Mouse (Mus musculus): Measurements from ENCODE around the gene Haus5.

Haus5 gene

DNA sequence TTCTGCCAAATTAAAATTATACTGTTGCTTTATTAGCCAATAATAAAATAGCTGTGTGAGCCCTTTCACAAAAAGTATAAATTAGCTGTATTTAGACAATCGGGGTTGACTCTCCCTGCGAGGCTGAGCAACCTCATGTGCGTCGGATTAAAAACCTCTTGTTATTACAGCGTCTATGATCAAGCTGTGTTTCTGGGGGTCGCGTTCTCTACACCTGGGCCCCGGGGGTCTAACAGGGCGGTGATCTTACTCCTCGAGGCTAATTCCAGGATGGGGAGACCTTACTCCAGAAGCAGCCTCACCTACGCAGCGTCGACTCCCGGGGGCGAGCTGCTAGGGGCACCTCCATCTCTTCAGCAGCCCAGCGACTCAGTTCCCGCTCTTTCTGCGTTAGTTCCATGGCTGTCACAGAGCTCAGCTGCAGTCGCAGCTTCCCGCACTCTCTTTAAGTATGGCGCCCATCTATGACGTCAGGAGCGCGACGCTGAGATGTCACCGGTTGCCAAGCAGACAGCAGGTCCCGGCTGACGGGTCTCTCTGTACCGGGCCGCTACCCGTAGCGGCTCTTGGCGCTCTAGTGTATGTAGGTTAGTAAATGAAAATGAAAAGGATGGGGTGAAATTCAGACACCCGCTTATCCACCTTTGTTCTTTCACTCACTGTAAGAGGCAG is at the start of gene Haus5:
Gene Haus5 (minus strand): TSS at position 466 of the 672 bp plus-strand sequence.
- DNase-seq (ENCODE audit: low spot score in 2 of 2): peak; percentile 84 to 93

DNA sequence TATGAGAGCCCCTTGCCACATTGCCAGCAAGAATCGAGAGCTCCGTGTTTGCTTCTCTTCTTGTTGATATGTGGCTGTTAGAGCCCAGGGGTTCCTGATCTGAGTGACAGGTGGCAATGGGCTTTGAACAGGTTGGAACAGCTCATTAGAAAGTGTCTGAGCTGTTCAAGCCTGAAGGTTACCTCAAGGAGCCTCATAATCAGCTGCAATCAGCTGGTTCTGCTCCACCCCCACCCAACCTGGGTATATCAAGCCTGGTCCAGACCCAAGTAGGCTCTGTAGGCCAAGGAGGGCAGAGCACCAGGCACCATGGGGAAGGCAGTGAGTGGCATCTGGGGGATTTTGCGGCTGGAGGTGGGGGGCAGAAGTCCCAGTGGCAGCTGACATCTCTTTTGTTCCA is 47.1 kb upstream of the Haus5 start, which contains the start of gene Atp4a:
Gene Atp4a (plus strand): TSS at position 268 of the 400 bp plus-strand sequence.
- DNase-seq (ENCODE audit: low spot score in 2 of 2): no peak

DNA sequence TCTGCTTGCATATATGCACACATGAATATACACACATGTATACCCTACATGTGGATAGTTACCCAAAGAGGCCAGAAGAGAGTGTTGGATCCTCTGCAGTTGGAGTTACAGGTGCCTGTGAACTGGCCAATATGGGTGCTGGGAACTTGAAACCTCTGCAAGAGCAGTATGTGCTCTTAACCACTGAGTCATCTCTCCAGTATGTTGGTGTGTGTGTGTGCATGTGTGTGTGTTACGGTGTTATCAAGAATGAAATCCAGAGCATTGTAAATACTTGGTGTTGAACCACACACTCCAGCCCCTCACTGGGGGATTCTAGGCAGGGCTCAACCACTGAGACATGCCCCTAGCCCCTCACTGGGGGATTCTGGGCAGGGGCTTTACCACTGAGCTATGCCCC is 42.6 kb upstream of the Haus5 start:
- DNase-seq (ENCODE audit: low spot score in 2 of 2): no peak

DNA sequence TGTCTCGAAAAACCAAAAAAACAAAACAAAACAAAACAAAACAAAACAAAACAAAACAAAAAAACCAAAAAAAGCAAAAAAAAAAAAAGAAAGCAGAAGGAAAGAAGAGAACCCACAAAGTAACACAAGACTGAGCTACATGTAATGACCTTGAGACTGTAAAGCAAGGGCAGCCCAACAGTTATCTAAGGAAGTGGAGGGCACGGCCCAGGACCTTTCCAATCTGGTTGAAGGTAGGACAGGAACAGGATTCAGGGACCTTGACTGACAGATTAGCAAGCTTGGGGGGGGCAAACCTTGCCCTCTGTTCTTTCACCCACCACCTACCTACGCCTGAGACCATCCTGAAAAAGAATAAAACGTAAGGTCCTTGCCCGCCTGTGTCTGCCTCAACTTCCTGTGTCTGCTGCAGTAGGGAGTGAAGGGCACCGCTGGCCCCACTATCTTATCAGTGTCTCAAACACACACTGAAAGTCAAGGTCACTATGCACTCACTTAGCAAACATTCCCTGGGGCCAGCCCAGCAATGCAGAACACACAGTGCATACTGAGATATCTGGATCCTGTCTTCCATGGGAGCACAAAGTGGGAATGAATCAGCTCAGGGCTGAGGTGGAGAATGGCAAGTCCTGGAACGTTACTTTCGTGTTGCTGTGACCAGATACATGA is 41.6 kb upstream of the Haus5 start:
- DNase-seq (ENCODE audit: low spot score in 2 of 2): no peak

DNA sequence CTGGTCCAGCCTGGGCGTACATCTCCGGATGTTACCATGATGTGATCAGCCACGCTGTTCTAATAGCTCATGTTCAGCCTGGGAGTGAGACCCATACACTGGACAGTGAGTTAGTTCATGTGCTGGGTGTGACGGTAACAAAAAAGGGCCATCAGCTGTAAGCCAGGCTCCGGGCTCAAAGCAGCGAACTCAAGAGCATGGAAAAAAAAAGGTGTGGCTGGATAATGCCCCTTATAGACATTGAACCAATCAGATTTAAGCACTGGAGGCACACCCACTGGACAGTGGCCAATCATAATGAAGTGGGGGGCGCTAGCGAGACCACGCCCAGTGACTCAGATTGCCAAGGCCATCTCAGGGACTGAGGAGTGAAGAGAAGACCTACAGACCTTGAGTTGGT is 33.8 kb upstream of the Haus5 start, which contains the start of gene 2200002J24Rik:
Gene 2200002J24Rik (plus strand): TSS at position 338 of the 400 bp plus-strand sequence.
- DNase-seq (ENCODE audit: low spot score in 2 of 2): no peak

DNA sequence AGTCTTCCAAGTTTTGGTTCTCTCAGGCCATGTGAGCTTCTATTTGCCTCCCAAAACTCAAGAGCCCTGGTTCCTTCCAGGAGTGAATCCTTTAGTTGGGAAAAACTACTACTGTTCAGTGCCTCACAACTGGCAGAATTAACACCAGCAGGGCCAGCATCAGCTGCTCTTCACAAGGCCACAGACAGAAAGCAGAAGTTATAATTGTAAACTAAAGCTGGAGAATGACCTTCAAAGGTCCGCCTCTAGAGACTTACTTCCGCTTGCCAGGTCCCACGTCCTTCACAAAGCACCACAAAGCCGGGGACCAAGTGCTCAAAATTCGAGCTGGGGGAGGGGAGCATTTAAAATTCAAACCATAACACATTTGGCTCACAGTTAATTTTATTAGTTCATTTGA is 33.3 kb upstream of the Haus5 start:
- no peak for DNase-seq (ENCODE audit: low spot score in 2 of 2)

DNA sequence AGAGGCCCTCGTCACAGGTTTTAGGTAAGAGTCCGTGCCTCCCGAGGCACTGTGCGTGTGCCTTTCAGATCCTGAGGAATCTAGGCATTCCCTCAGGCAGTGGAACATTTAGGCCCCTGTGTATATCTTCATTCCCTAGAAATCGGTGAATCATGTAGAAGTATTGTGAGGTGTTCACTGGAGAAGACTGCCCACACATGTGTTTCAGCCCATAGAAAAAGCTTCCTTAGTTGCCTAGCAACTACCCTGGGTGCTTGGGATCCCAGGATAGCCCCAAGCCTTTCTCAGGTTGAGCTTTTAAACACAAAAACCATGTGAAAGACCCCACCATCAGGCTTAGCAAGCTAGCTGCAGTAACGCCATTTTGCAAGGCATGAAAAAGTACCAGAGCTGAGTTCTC is 23.5 kb upstream of the Haus5 start:
- no peak for DNase-seq (ENCODE audit: low spot score in 2 of 2)

DNA sequence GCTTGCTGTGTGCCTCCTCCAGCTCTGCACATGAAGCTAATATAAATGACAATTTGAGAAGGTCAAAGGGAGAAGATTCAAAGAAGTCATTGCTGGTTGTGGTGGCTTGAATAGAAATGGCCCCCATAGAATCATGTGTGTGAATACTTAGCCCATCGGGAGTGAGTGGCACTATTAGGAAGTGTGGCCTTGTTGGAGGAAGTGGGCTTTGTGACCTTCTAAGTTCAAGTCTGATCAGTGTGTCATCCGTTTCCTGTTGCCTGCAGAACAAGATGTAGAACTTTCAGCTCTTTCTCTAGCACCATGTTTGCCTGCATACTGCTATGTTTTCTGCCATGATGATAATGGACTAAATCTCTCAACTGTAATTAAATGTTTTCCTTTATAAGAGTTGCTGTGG is 18.6 kb upstream of the Haus5 start:
- DNase-seq (ENCODE audit: low spot score in 2 of 2): no peak

DNA sequence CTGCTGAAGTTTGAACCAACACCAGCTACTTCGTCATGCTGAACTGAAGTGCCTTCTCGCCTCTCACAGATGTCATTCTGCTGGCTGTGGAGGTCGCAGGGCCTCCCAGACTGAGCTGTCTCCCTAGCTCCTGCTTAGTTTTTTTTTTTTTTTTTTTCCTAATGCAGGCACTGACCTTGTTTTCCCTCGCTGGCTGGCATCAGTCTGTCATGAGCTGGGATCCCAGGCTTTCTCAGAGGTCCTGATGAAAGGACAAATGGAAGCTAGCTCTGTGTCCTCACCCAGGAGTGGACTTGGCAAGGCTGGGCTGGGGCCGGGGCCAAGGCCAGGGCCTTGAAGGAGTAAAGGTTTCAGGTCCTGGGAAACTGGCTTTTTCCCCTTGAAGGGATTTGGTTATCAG is 17.1 kb upstream of the Haus5 start:
- DNase-seq (ENCODE audit: low spot score in 2 of 2): no peak

DNA sequence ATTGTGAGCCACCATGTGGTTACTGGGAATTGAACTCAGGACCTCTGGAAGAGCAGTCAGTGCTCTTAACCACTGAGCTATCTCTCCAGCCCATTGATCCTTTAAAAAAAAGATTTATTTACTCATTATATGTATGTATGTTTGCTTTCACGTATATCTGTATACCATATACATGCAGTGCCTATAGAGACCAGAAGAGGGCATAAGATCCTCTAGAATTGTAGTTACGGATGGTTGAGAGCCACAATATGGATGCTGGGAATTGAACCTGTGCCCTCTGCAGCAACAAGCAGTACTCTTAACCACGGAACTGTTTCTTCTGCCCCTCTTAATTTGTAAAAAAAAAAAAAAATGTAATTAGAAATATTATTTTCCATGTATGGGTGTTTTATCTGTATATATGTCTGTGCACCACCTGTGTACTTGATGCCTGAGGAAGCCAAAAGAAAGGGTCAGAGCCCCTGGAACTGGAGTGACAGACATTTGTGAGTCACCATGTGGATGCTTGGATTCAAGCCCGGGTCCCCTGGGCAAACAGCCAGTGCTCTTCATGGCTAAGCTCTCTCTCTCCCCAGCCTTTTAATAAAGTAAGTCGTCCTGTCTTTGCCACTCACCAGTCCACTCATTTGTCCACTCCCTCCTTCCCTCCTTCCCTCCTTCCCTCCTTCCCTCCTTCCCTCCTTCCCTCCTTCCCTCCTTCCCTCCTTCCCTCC is 13.6 kb upstream of the Haus5 start:
- DNase-seq (ENCODE audit: low spot score in 2 of 2): no peak

DNA sequence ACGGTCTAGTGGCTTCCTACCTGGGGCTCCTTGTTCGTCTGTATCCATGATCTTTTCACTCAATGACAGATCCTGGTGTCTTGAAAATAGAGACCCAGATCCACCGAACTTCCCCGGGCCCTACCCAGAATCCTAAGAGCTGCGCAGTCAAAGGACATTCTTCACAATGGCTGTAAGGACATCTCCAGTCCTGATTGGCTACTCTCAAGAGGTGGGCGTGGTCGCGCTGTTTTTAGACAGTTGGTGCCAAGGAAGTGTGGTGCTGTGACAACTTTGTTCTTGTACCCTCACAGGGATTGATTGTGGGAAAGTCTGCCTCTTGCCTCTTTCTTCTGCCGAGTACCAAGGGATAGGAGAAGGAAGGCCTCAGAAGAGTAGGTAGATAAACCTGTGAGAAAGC is 6.7 kb upstream of the Haus5 start, which contains the start of gene Pmis2:
Gene Pmis2 (minus strand): TSS at position 126 of the 400 bp plus-strand sequence.
- no peak for DNase-seq (ENCODE audit: low spot score in 2 of 2)

DNA sequence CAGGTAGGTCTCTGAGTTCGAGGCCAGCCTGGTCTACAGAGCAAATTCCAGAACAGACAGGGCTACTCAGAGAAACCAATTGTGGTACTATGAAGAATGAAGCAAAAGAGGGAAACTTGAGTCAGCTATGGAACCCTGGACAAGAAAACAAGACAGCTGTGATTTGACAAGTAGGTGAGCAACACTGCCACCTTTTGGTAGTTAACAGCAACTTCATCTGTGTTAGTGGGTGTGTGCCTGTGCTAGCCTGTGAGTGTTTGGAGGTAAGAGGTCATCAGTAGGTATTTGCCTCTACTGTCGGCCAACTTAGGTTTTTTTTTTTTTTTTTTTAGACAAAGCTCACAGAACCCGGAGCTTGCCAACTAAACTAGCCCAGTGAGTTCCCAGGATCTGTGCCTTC is 4.4 kb upstream of the Haus5 start:
- no peak for DNase-seq (ENCODE audit: low spot score in 2 of 2)

DNA sequence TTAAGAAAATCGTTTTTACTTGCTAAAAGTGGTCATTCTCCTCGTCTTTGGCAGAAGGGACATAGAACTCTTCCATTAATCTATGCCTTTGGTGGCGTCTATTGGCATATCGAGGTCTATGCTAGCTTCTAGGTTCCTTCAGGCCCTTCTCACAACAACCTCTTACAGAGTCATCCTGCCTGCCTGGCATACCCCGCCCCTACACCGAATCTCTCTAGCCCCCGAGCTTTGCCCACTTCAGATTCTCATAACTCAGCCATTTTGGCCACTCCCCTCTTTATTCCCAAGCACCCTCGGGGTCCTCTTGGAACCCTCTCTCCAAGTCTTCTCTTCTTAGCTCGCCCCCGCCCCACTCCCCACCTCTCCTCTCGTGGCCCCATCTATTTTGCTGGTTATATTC is 527 bp upstream of the Haus5 start:
- no peak for DNase-seq (ENCODE audit: low spot score in 2 of 2)

DNA sequence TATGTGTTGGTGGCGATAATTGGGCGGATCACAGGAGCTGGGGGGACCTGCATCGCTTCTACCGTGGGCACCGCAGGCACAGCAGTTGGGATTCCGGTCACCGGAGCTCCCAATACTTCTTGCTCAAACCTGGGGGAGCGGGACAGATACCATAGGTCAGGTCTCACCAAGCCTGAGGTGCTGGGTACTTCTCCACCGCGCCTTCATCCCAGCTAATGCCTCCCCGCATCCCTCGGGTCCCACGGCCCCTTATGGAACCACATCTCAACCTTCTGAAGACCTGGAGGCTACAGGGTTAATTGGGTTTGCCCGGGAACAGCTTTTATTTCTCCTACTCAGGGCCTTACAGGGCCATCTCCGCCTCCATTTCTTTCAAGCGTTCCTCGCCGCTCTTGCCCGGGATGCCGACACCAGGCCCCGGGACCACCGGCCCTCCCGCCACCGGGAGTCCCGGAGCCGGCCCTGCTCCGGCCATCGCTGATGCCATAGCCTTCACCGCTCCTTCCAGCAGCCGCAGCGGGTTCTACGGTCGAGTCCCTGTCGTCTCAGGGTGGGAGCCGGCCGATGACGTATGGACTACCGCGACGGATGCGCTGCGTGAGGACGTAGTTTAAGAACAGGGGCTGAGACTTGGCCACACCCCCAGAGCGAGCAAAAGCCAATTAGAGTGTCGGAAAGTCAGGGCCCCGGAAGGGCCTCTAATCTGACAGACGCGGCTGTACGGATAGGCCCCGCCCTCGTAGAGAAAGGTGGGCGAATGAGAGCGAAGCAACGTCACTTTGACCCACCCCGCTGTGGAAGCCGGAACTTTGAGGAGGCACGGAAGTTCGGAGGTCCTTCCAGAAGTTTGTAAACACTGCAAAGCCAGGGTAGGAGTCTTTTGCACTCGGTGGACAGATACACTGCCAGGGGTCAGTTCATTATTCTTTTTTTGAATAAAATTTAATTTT is 14.9 kb downstream of the Haus5 start, which contains the start of gene Rbm42:
Gene Rbm42 (minus strand): TSS at position 727 of the 950 bp plus-strand sequence.
- peak; percentile 93 to 96 for DNase-seq (ENCODE audit: low spot score in 2 of 2)

DNA sequence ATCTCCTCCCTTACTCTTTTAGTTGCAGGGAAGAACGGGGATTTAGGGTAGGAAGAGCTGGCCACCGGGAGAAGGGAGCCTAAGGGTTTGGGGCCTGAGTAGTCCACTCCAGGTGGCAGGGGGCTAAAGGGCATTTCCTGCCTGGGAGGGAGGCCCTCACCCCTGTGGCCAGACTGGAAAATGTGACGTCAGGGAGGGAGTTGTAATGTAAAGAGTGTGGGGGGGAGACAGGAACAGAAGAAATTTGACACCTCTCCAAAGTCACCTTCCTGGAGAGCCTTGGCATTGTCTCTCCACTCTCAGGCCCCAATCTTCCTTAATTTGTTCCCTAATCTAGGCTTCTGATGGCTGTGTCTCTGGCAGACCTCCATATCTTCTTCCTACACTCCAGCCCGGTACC is 25.7 kb downstream of the Haus5 start:
- DNase-seq (ENCODE audit: low spot score in 2 of 2): no peak

DNA sequence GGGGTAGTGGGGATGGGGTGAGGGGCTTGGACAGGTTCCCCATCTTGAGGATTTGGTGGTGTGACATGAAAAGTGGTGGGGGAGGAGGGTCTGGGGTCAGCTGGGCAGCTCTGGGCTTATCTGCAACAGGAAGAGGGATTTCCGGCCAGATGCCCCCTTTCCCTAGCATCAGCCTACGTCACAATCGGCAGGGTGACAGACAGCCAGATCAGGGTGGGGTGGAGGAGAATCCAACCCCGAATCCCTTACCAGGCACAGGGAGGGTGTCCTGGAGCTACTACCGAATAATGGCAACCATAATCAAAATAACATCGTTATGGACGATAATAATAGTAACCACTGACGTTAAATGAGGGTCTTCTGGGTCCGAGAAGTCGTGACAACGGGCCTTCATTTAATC is 28.4 kb downstream of the Haus5 start:
- no peak for DNase-seq (ENCODE audit: low spot score in 2 of 2)

DNA sequence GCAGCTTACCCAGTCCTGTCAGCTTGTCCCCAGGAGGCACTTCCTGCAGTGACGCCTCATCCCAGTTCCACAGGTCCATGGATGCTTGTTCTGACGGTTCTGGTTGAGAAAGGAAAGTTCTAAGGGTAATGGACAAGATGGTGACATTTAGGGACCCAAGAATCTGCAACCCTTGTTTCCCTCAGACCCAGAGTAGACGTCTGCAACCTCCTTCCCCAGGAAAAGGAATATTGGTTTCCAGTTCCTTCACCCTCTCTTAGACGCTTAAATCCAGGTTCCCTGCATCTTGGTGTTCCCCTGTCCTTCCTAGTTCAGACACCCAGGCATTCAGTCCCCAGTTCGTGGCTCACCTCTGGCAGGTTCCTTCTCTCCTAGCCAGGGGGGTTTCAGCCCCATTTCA is 29.0 kb downstream of the Haus5 start, which contains the start of gene Etv2:
Gene Etv2 (minus strand): TSS at position 101 of the 400 bp plus-strand sequence.
- DNase-seq (ENCODE audit: low spot score in 2 of 2): no peak

DNA sequence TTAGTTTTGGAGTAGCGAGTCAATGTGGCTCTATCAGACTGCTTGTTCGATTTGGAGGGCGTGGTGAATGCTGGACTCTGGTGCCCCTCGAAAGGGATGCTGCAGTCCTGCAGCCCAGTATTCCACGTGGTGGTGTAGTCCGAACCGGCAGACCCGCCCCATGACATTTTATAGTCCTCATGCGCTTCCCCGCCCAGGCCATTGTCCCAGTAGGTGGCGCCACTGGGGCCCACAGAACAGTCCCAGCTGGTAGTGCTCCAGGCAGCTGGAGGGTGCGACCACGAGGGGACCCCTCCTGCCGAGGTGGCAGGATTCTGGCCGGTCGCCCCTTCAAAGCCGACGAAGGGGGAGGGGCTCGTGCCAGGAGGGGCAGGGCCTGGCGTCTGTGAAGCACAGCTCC is 30.2 kb downstream of the Haus5 start:
- DNase-seq (ENCODE audit: low spot score in 2 of 2): peak; percentile 18 to 64

DNA sequence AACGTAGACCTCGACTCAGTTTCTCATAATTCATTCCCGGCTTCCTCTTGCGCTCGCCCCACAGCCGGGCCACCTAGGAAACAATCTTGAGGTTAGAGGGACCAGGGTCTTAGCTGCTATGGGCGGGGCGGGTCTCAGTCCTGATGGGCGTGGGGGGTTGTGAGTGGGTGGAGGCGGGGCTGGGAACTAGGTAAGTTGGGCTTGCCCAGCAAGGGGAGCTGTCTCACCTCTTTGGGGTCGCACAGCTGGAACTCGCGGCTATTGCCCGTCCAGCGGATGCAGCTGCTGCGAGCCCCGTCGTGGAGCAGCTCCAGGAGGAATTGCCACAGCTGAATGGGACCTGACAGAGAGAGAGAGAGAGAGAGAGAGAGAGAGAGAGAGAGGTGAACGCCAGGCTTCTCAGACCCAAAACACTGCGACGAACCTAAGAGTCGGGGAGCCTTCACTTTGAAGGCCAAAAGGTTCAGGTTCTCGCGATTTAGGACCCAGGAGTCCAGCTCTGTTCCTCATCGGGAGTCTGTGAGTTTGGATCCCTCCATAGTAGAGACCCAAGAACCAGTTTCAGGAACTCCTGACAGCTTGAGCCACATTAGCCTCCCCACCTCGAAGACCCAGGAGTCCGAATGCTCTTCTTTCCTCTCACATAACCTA is 30.9 kb downstream of the Haus5 start:
- DNase-seq (ENCODE audit: low spot score in 2 of 2): no peak

DNA sequence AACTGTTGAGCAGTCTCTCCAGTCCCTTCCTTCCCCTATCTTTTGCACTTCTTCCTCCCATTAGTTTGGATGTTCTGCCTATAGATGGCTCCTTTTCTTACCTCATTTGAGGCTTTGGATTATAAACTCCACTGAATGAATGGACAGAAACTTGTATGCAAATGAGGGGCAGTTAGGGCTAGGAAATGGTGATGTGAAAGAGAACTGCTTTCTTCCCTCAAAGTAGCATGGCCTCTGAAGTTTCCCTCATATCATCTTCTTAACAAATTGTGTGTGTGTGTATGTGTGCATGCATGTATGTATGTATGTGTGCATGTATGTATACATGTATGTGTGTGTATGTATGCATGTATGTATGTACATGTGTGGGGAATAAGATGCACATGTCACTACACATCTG is 35.8 kb downstream of the Haus5 start:
- DNase-seq (ENCODE audit: low spot score in 2 of 2): no peak

DNA sequence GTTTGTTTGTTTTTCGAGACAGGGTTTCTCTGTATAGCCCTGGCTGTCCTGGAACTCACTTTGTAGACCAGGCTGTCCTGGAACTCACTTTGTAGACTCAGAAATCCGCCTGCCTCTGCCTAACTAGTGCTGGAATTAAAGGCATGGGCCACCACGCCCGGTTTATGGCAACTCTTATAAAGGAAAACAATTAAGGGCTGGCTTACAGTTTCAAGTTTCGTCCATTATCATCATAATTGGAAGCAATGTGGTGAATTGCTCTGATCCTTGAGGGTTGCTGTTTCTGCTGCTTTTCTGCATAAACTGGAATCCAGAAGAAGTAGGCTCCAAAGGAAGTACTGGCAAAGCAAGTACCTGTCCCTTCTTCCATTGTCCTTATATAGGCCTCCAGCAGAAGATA is 38.1 kb downstream of the Haus5 start:
- DNase-seq (ENCODE audit: low spot score in 2 of 2): no peak

Data from spleen, postnatal 14 days (tissue).